In genomic region chr2:38678947-38679346, GRCm38 (mm10) we compare ENCODE assay signal across 30 mouse cellular contexts. TPM values are rescaled to one million over a fixed set of nuclear protein-coding genes. Genes with fewer than 3 reads are reported as not detected.
DNase-seq lines count a peak whose midpoint lies in the region; ATAC-seq lines count a peak whose summit lies in the region.
"Had no signal": no experiment of that assay in that cellular context is flagged by ENCODE, and none has a peak within 500 bp of the region (broad histone marks: within the 10 kb centered on the region; RNA-seq: fewer than 3 reads in every experiment).

No protein-coding gene starts in this region.

- no peak overlapping the region for H3K4me3 ChIP-seq in kidney, embryonic 14.5 days (ENCODE audit: low read length)
- H3K4me3 ChIP-seq: embryonic facial prominence, embryonic 12.5 days; embryonic facial prominence, embryonic 15.5 days; heart, adult 2 months; heart, embryonic 10.5 days; heart, embryonic 13.5 days had no signal

- no peaks in the 10 kb centered on the region for H3K4me1 ChIP-seq in kidney, embryonic 14.5 days (ENCODE audit: control insufficient read depth, insufficient read depth, low read length)
- H3K4me1 ChIP-seq: embryonic facial prominence, embryonic 12.5 days; embryonic facial prominence, embryonic 15.5 days; heart, embryonic 10.5 days; heart, embryonic 13.5 days had no signal

- no peak overlapping the region for H3K27ac ChIP-seq in kidney, embryonic 14.5 days (ENCODE audit: low read depth, low read length)
- H3K27ac ChIP-seq: embryonic facial prominence, embryonic 12.5 days; embryonic facial prominence, embryonic 15.5 days; heart, adult 2 months; heart, embryonic 10.5 days; heart, embryonic 13.5 days; hindbrain, embryonic 14.5 days; hindbrain, postnatal 0 days had no signal

- no peaks in the 10 kb centered on the region for H3K36me3 ChIP-seq in kidney, embryonic 14.5 days (ENCODE audit: control insufficient read depth, insufficient read depth, low read length)
- H3K36me3 ChIP-seq: embryonic facial prominence, embryonic 12.5 days; embryonic facial prominence, embryonic 15.5 days; heart, embryonic 10.5 days; heart, embryonic 13.5 days had no signal

- no peaks in the 10 kb centered on the region for H3K9me3 ChIP-seq in kidney, embryonic 14.5 days (ENCODE audit: control insufficient read depth, low read length)
- H3K9me3 ChIP-seq: embryonic facial prominence, embryonic 12.5 days; embryonic facial prominence, embryonic 15.5 days; heart, embryonic 10.5 days; heart, embryonic 13.5 days had no signal

- no peak overlapping the region for H3K4me2 ChIP-seq in kidney, embryonic 14.5 days (replicated peaks; ENCODE audit: low read depth, low read length)
- H3K4me2 ChIP-seq: embryonic facial prominence, embryonic 12.5 days; embryonic facial prominence, embryonic 15.5 days; heart, embryonic 13.5 days; hindbrain, embryonic 14.5 days had no signal

- no peaks in the 10 kb centered on the region for H3K27me3 ChIP-seq in kidney, embryonic 14.5 days (ENCODE audit: control insufficient read depth, insufficient read depth, low read length)
- H3K27me3 ChIP-seq: embryonic facial prominence, embryonic 12.5 days; embryonic facial prominence, embryonic 15.5 days had no signal

- ATAC-seq in kidney, embryonic 14.5 days (ENCODE audit: low FRiP score, low TSS enrichment), result no peak
- ATAC-seq: CD4-positive, CD25-positive, alpha-beta regulatory T cell, adult 4 months; forebrain, embryonic 14.5 days; forebrain, postnatal 0 days; hindbrain, postnatal 0 days; inflammation-experienced regulatory T-cells, adult 6 months; intestine, embryonic 16.5 days had no signal

- peak; percentile 89 for DNase-seq in 3T3-L1 (ENCODE audit: low read depth, low spot score)
- DNase-seq in Muller cell, postnatal 12 days (ENCODE audit: inconsistent ontology term), result peak; percentile 33
- peak; percentile 40 for DNase-seq in adipocyte (ENCODE audit: low spot score)
- DNase-seq in heart, adult 18-20 months, result no peak
- no peak for DNase-seq in cerebellum, adult 9-11 months
- DNase-seq: adrenal gland, adult 8-10 months; adrenal gland, postnatal 25 days; B cell, adult 2 months; cerebellum, adult 11-12 months; cerebellum, adult 9-10 months; cerebellum, postnatal 25 days; forebrain, postnatal 0 days; gastrocnemius, postnatal 25 days; heart, adult 2 months; heart, postnatal 14 days; heart, postnatal 4 days had no signal

- no peak overlapping the region for H3K9ac ChIP-seq in kidney, embryonic 14.5 days (ENCODE audit: low read depth, low read length)
- H3K9ac ChIP-seq: embryonic facial prominence, embryonic 12.5 days; embryonic facial prominence, embryonic 15.5 days; forebrain, postnatal 0 days; heart, embryonic 13.5 days; hindbrain, embryonic 14.5 days had no signal

RNA-seq across cellular contexts. Expression of gene Psmb7, which starts 35.1 kb away (rescaled TPM):
- total RNA-seq in heart, adult 18-20 months (2021), result 100 to 1,000 TPM; 240 to 264 TPM
- polyA plus RNA-seq in kidney, embryonic 14.5 days (2014; fragmentation: Nextera tagmentation; extraction: Ambion mirVana), result 287 and 379 TPM in 2 replicates

RNA-seq across cellular contexts. Expression of gene Nr5a1, which starts 35.4 kb away (rescaled TPM):
- total RNA-seq in heart, adult 18-20 months (2021), result not detected
- 0.13 and 0.23 TPM in 2 replicates for polyA plus RNA-seq in kidney, embryonic 14.5 days (2014; fragmentation: Nextera tagmentation; extraction: Ambion mirVana)
- total RNA-seq: common myeloid progenitor, adult 5-6 weeks; gastrocnemius, postnatal 25 days; heart, adult 2 months; MEL had no signal
- polyA plus RNA-seq: CD4-positive, CD25-positive, alpha-beta regulatory T cell, adult 4 months; heart, embryonic 10.5 days; heart, embryonic 13.5 days; heart, embryonic 16.5 days; inflammation-experienced regulatory T-cells, adult 6 months had no signal

Comparison
In these comparisons a context has a peak if more than half of its experiments do, and no peak if none do; other contexts are left out.
1. DNase-seq: peak in 3T3-L1 (single experiment), Muller cell, postnatal 12 days (single experiment) and adipocyte (single experiment); none in heart, adult 18-20 months (0 of 2) and cerebellum, adult 9-11 months (single experiment).